Mouse (Mus musculus) hindbrain, embryonic 11.5 days (tissue): ENCODE measurements at regions not wholly inside any gene's neighbourhood (a gene's known extent, or its start where the extent isn't known, plus 50 kb on each side); places are given as distances from the start of the nearest gene placed in this dataset.

Experiments
- ATAC-seq: fragments of 200-750 bp; cut with Nextera tagmentation; 2 replicates; pipeline ENCODE4 v1.8.0; 2017; ENCODE audit warnings: mild to moderate bottlenecking, moderate TSS enrichment, moderate library complexity; ENCODE audit not compliant: low FRiP score
- DNase-seq: peaks from one replicate; pipeline ENCODE4 v3.0.0-alpha.2; 2015; ENCODE audit warnings: low spot score
- H3K27ac ChIP-seq: fragments of 300-500 bp; sonication (generic); 2 replicates; pipeline ENCODE4 v1.5.1; 2014; ENCODE audit warnings: mild to moderate bottlenecking, low read depth, low read length
- H3K27me3 ChIP-seq: fragments of 300-500 bp; sonication (generic); 2 replicates; pipeline ENCODE4 v1.6.1; 2014; ENCODE audit warnings: mild to moderate bottlenecking, low read length, moderate library complexity, mixed read lengths; ENCODE audit not compliant: control insufficient read depth, insufficient read depth
- H3K36me3 ChIP-seq: fragments of 300-500 bp; sonication (generic); 2 replicates; pipeline ENCODE4 v1.6.1; 2014; ENCODE audit warnings: mild to moderate bottlenecking, low read length, moderate library complexity, mixed read lengths; ENCODE audit not compliant: control insufficient read depth, insufficient read depth
- H3K4me1 ChIP-seq: fragments of 300-500 bp; sonication (generic); replicated peaks from 2 replicates; pipeline ENCODE4 v1.6.1; 2014; ENCODE audit warnings: low read length, mixed read lengths; ENCODE audit not compliant: control insufficient read depth, insufficient read depth
- H3K4me2 ChIP-seq: fragments of 300-500 bp; sonication (generic); replicated peaks from 2 replicates; pipeline ENCODE4 v1.6.1; 2014; ENCODE audit warnings: mild to moderate bottlenecking, low read depth, low read length
- H3K4me3 ChIP-seq: fragments of 300-500 bp; sonication (generic); 2 replicates; pipeline ENCODE4 v1.5.1; 2014; ENCODE audit warnings: low read depth, low read length
- H3K9ac ChIP-seq: fragments of 300-500 bp; sonication (generic); 2 replicates; pipeline ENCODE4 v1.6.1; 2014; ENCODE audit warnings: low read depth, low read length
- H3K9me3 ChIP-seq: fragments of 300-500 bp; sonication (generic); 2 replicates; pipeline ENCODE4 v1.6.1; 2016; ENCODE audit warnings: low read length; ENCODE audit not compliant: control insufficient read depth
- WGBS: fragments of 180-500 bp; shearing (Covaris S2); extraction: QIAGEN DNeasy Blood & Tissue Kit; methylation state at CpG from one replicate; pipeline ENCODE4 v1.1.7; 2014; 5-methylcytosine and 5-hydroxymethylcytosine counted together

- DNase-seq, result no peak
- Histone ChIP-seq H3K36me3 (no peaks in the 10 kb centered on the region), H3K9ac (no peak overlapping the region), H3K4me1 (no peaks in the 10 kb centered on the region), H3K27me3 (peaks cover 91% of the 10 kb centered on the region), H3K4me2 (no peak overlapping the region), H3K4me3 (no peak overlapping the region), H3K9me3 (no peaks in the 10 kb centered on the region), H3K27ac (no peak overlapping the region)
- 64% methylated on average over 8 of the region's 8 CpGs for WGBS
- no peak for ATAC-seq
Observed at GRCm38 (mm10) chr19:44677295-44677694, 78.5 kb upstream of the Pax2 start.

- ATAC-seq (no peak), DNase-seq (no peak)
- no peaks in the 10 kb centered on the region for H3K36me3 ChIP-seq
- H3K9ac ChIP-seq, result no peak overlapping the region
- no peak overlapping the region for H3K4me3 ChIP-seq
- H3K4me1 ChIP-seq, result no peaks in the 10 kb centered on the region
- no peak overlapping the region for H3K4me2 ChIP-seq
- no peaks in the 10 kb centered on the region for H3K9me3 ChIP-seq
- H3K27ac ChIP-seq, result no peak overlapping the region
- 88% methylated on average over 1 of the region's 1 CpGs for WGBS
- peaks cover 91% of the 10 kb centered on the region for H3K27me3 ChIP-seq
Observed at GRCm38 (mm10) chr19:44678686-44679085, 77.2 kb upstream of the Pax2 start.

- Histone ChIP-seq H3K27ac (no peak overlapping the region), H3K36me3 (no peaks in the 10 kb centered on the region), H3K27me3 (peaks cover 85% of the 10 kb centered on the region), H3K4me2 (no peak overlapping the region), H3K9me3 (no peaks in the 10 kb centered on the region), H3K9ac (no peak overlapping the region), H3K4me1 (no peaks in the 10 kb centered on the region), H3K4me3 (no peak overlapping the region)
- DNase-seq (peak; percentile 42), ATAC-seq (0 out of 2 replicates have a peak, but pooled peaks have one; percentile 48)
- WGBS, result 5% methylated on average over 8 of the region's 8 CpGs
Observed at GRCm38 (mm10) chr19:44681675-44682074, 74.2 kb upstream of the Pax2 start.

- Histone ChIP-seq H3K36me3 (no peaks in the 10 kb centered on the region), H3K4me1 (no peaks in the 10 kb centered on the region), H3K9ac (no peak overlapping the region), H3K4me3 (no peak overlapping the region), H3K27me3 (peaks cover 77% of the 10 kb centered on the region), H3K27ac (no peak overlapping the region), H3K4me2 (no peak overlapping the region), H3K9me3 (no peaks in the 10 kb centered on the region)
- peak; percentile 42 for DNase-seq
- no peak for ATAC-seq
- WGBS, result 1% methylated on average over 12 of the region's 12 CpGs
Observed at GRCm38 (mm10) chr19:44683191-44683590, 72.7 kb upstream of the Pax2 start.

GRCm38 (mm10) chr19:44684061-44684514, 71.8 kb upstream of the Pax2 start:
- ATAC-seq, result peak; percentile 51; the same call in 1 of the 2 replicates
- Histone ChIP-seq H3K9me3 (no peaks in the 10 kb centered on the region), H3K27me3 (peaks cover 75% of the 10 kb centered on the region), H3K4me2 (peak overlapping the region; percentile 31), H3K4me1 (no peaks in the 10 kb centered on the region), H3K4me3 (peak overlapping the region; percentile 20; the same call in 1 of the 2 replicates), H3K36me3 (no peaks in the 10 kb centered on the region), H3K9ac (no peak overlapping the region), H3K27ac (no peak overlapping the region)
- WGBS, result 2% methylated on average over 32 of the region's 48 CpGs
- peak; percentile 69 for DNase-seq

- Histone ChIP-seq H3K4me1 (no peaks in the 10 kb centered on the region), H3K27me3 (peaks cover 59% of the 10 kb centered on the region), H3K9ac (no peak overlapping the region), H3K27ac (no peak overlapping the region), H3K4me2 (no peak overlapping the region), H3K36me3 (no peaks in the 10 kb centered on the region), H3K9me3 (no peaks in the 10 kb centered on the region), H3K4me3 (no peak overlapping the region)
- ATAC-seq, result no peak
- no peak for DNase-seq
- 46% methylated on average over 7 of the region's 7 CpGs for WGBS
Observed at GRCm38 (mm10) chr19:44686061-44686460, 69.8 kb upstream of the Pax2 start.

GRCm38 (mm10) chr19:44692396-44692795, 63.4 kb upstream of the Pax2 start:
- Histone ChIP-seq H3K27me3 (peaks cover 28% of the 10 kb centered on the region), H3K9me3 (no peaks in the 10 kb centered on the region), H3K4me2 (peak overlapping the region; percentile 38), H3K9ac (no peak overlapping the region), H3K4me1 (peaks cover 11% of the 10 kb centered on the region), H3K27ac (peak overlapping the region; percentile 51; the same call in 1 of the 2 replicates), H3K4me3 (0 out of 2 replicates have a peak overlapping the region, but pooled peaks have one; percentile 8), H3K36me3 (no peaks in the 10 kb centered on the region)
- WGBS, result under 1% methylated on average over 17 of the region's 17 CpGs
- peak; percentile 77 for DNase-seq
- no peak for ATAC-seq

GRCm38 (mm10) chr19:44692816-44693215, 63.0 kb upstream of the Pax2 start:
- Histone ChIP-seq H3K27ac (peak overlapping the region; percentile 51), H3K4me1 (peaks cover 11% of the 10 kb centered on the region), H3K9ac (no peak overlapping the region), H3K27me3 (peaks cover 31% of the 10 kb centered on the region), H3K4me3 (0 out of 2 replicates have a peak overlapping the region, but pooled peaks have one; percentile 8), H3K36me3 (no peaks in the 10 kb centered on the region), H3K9me3 (no peaks in the 10 kb centered on the region), H3K4me2 (peak overlapping the region; percentile 38)
- WGBS, result 2% methylated on average over 16 of the region's 16 CpGs
- DNase-seq (peak; percentile 49), ATAC-seq (no peak)

- Histone ChIP-seq H3K9ac (no peak overlapping the region; the same call in 1 of the 2 replicates), H3K4me1 (peaks cover 15% of the 10 kb centered on the region), H3K4me3 (no peak overlapping the region), H3K27ac (peak overlapping the region; percentile 81; the same call in 1 of the 2 replicates), H3K9me3 (no peaks in the 10 kb centered on the region), H3K27me3 (peaks cover 36% of the 10 kb centered on the region), H3K4me2 (peak overlapping the region; percentile 7; the same call in 1 of the 2 replicates), H3K36me3 (no peaks in the 10 kb centered on the region)
- ATAC-seq (no peak), DNase-seq (peak; percentile 27)
- 5% methylated on average over 3 of the region's 3 CpGs for WGBS
Observed at GRCm38 (mm10) chr19:44695331-44695730, 60.5 kb upstream of the Pax2 start.
